Mouse (Mus musculus): Measurements from ENCODE around the gene Ccdc88a.
"Not testable (repeated sequence)": the region's sequence is repeated elsewhere in the genome, so short reads cannot be mapped to it uniquely, and the experiment has no call there.

The Ccdc88a gene

DNA sequence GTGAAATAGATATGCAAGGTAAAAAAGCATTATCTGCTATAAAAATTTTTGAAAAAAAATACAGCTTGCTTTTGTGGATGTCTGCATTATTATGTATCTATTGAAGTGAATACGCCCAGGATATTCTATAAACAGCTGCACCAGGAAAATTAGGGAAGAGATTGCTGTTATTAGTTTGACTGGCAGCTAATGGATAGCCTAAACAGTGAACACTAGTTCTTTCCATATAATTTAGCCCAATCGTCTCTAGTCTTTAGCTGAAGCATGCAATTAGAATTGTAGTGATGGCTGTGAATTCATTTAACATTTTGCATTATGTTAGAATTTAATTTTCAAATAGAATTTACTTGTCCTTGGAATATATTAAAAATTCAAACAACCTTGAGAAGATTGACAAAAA lies 75.3 kb downstream of the Ccdc88a start:
- in situ Hi-C loops (cut with MboI; ENCODE audit: low sequenced_read_pairs), result no loop called here

DNA sequence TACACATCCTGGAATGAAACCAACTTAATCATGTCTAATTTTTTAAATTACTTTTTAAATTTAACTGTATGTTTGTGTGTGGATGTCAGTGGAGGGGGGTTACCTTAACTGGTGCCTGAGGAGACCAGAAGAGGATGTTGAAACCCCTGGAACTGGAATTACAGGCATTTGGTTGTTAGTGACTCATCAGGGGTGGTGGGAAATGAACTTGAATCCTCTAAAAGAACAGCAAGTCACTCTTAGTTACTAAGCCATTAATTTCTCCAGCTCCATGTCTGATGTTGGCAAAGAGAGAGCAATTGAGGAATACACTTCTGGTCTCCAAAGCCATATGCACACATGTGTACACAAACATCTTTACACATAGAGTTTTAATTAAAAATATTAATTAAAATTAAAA lies 101.2 kb downstream of the Ccdc88a start:
- in situ Hi-C loops (cut with MboI; ENCODE audit: low sequenced_read_pairs), result no loop called here

DNA sequence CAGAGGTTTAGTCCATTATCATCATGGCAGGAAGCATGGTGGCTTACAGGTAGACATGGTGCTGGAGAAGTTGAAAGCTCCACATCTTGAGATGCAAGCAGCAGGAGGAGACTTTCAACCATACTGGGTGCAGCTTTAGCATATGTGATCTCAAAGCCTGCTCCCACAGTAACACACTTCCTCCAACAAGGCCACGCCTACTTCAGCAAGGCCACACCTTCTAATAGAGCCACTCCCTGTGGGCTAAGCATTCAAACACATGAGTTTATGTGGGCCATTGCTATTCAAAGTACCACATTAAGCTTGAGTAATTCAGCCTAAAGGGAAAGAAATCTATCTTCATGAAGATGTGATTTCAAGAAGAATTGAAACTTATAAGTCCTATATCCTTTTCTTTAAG lies 119.7 kb downstream of the Ccdc88a start:
- in situ Hi-C loops (cut with MboI; ENCODE audit: low sequenced_read_pairs), result no loop called here

DNA sequence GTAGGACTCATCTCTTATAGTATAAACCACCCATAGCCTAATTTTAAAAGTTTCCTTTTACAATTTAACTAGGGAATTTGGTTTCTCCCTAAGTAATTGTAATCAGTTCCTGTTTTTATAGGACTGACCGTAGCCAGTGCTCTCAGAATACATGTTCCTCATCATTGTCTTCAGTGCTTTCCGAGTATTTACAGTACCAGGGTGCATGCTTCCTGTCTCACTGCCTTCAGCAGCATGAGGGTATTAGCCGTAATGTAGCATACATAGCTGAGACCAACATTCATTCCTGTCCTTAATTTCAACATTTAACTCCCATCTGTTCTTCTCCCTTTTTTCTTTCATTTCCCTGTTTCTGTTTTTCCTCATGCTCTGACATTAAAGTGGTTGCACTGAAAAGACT lies 123.5 kb downstream of the Ccdc88a start:
- in situ Hi-C loops (cut with MboI; ENCODE audit: low sequenced_read_pairs), result no loop called here

DNA sequence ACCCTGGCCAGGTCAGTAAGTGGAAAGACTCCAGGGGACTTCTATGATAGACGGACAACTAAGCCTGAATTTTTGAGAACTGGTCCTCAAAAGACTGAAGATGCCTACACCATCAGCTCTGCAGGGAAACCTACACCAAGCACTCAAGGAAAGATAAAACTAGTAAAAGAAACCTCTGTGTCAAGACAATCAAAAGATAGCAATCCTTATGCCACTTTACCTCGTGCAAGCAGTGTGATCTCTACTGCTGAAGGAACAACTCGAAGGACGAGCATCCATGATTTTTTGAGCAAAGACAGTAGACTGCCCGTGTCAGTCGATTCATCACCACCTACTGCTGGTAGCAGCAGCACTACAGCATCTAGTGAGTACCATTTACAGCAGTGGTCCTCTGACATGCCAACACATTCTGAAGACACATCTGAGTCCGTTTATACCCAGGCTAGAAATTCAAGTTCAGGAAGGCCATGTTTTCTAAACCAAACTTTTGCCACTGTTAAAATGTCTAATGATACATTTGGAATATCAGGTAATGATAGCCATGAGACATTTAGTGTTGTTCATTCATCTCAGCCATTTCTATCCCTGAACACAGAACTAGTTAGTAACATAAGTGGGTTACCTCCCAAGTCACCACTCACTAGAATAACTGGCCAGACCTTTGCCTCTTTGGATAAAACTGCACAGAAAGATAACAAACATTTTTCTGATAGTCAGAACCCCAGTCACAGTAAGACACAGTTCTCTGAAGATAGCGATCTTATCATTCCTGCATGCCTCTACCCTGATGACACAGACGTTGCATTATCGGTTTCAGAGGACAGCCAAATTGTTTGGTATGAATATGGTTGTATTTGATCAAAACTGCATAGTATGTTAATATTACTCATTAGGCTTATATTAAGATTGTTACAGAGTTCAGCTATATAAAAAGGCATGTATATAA lies 130.8 kb downstream of the Ccdc88a start:
- in situ Hi-C loops (cut with MboI; ENCODE audit: low sequenced_read_pairs), result no loop called here

DNA sequence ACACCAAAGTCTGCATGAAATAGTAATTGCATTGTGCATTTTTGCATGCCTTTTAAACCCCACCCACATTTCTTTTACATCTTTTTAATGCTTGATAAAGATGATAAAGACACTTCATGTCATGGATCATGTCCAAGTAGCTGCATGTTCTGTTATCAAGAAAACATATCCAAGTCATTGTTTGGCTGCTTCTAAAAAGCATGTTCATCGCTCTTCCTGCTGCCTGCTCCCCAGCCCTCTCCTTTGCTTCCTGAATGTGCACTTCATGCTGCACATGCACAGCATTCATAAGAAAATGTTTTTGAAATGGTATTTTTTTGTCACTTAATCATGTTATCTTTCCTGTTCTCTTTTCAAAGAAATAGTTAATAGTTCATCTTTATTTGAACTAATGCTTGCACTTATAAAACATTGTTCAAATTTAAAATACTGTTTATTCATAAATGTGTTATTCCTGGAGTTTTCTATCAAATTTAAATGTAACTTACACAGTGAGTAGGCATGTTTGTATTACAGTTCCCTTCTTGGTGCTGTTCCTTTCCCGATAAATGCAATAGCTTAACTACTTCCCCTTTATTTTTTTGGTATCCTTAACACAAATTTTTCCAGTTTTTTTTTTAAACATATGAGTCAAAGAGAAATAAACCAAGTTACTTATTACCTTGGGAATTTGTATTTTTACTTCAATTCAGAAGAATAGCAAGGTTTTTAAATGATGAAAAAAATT lies 131.6 kb downstream of the Ccdc88a start:
- in situ Hi-C loops (cut with MboI; ENCODE audit: low sequenced_read_pairs), result no loop called here

DNA sequence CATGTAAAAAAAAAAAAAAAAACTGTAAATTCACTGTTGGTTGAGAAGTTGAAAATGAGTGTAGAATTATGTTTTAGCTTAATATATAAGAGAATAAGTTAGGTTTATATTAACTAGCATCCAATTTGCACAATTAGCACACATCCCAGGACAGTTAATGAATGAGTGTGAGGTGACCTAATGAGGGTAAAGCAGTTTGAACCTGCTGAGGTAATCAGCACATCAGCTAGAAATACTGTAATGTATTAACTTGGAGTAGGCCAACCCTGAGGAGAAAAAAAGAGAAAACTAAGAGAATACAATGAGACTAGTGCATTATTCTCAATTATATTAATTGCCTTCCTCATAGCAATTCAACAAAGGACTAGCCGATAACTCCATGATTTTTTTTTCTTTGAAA lies 136.0 kb downstream of the Ccdc88a start:
- in situ Hi-C loops (cut with MboI; ENCODE audit: low sequenced_read_pairs), result no loop called here

DNA sequence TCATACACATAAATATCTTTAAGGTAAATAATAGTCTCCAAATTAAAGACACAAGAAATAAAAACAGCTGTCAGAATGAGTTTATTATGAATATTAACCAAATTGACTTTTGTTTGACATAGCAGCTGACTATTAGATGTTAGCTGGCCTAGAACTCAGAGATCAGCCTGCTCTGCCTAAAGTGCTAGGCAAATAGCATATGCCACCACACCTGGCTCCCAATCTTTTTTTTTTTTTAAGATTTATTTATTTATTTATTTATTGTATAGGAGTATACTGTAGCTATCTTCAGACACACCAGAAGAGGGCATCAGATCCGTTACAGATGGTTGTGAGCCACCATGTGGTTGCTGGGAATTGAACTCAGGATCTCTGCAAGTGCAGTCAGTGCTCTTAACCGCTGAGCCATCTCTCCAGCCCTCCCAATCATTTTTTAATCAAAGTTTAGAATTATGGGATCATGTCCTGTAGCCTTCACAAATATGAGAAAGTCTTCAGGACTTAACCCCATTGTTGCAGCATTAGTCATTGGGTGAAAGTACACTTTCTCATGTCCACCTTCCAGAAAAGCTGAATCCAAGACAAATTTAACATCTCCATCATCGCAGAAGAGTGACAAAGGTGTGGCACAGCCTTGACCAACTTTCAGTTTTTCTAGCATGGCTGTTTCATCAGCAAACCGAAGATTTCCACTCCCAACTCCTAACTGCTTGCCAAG lies 139.5 kb downstream of the Ccdc88a start:
- in situ Hi-C loops (cut with MboI; ENCODE audit: low sequenced_read_pairs), result no loop called here

DNA sequence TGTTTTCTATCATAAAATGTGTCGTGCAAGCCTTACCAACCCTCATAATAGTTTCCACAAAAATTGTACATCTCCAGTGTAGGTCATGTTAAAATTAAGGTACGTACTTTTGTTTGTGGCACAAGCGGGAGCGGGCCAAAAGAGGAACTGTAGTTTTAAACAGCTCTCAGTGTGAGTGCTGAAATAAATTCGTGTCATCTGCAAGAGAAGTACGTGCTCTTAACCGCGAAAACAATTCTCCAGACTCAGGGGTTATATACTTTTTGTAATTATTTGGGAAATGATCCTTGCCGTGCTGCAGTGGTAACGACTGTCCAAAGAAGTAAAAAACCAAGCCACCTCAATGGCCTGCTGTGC lies 140.8 kb downstream of the Ccdc88a start:
- in situ Hi-C loops (cut with MboI; ENCODE audit: low sequenced_read_pairs), result no loop called here

DNA sequence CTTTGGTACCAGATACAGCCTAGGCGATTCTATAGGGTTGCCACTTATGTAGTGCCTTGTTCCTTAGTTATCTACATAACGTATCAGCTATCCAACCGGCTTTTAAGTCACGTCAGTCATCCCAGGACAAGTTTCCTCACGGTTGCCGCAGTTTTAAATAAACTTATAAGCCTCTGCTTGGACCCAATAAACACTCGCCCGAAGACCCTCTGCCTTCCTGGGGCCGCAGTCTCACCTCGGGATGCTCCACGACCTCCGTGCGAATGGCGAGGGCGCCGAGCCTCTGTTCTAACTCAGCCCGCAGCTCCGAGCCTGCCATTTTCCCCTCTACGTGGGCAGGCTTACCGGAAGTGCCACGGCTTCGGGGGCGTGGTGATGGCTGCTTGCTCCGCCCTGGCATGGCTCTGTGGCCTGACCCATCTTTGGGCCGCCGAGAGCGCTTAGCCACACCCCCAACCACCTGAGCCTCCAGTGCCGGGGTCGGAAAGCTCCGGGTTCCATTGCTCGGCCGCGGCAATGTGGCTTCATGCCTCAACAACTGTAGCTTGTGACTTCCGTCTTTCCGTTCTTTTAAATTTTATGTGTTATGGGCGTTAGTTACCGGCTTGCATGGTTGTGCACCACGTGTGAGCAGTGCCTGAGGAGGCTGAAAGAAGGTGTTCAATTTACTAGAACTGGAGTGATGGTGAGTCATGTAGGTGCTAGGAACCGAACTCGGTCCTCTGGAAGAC lies 141.4 kb downstream of the Ccdc88a start, which contains the start of gene Prorsd1:
Gene Prorsd1 (minus strand): TSS at position 352 of the 731 bp plus-strand sequence.
- in situ Hi-C loops (cut with MboI; ENCODE audit: low sequenced_read_pairs), result no loop called here

DNA sequence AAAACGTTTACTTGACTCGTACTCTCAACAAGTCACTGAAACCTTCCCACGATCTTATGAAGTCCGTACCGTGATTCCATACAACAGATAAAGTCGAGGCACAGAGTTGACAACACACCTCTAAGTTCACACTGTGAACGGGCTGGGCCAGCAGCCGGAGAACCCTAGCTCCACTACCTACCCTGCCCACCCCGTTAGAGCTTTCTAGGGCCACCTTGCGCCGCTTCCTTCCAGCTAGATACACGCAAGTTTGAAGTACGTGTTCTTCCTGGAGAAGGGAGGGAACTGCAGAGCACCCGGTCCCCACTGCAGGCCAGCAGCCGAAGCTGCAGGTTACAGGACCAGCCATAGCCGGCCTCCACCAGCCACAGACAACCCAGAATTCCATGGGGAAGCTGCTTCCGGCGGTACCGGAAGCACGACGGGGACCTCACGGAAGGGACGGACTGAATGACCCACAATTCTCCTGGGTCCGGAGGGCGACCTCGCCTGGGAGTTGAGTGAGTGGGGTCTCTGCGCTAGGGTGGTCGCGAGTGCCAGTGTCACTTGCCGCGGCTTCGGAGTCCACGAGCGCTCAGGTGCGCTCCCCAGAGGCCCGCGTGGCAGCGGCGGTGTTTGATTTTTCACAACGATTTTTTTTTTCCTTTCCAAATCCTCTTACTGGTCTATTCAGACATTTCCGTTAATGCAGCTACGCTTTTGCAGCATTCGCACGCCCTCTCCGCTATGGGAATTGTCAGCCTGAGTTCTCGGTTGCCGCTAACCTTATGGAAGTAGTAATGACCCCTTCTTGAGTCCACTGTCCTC lies 152.7 kb downstream of the Ccdc88a start, which contains the start of gene Mtif2:
Gene Mtif2 (plus strand): TSS at position 421 of the 807 bp plus-strand sequence.
- in situ Hi-C loops (cut with MboI; ENCODE audit: low sequenced_read_pairs), result no loop called here

DNA sequence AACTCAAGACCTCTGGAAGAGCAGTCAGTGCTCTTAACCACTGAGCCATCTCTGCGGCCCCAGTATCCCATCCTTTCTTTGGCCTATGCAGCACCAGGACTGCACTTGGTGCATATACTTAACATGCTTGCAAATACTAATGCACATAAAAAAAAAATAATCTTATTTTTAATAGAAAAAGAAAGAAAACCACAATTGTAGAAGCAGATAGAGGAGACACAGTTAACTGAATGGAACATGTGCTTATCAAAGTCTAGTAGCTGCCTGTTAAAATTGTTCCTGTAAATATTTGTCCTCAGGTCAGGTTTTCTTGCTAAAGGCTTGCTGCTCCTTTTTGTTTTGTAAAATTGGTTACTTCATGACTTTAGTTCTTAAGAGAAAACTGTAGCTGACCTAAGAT lies 164.7 kb downstream of the Ccdc88a start:
- in situ Hi-C loops (cut with MboI; ENCODE audit: low sequenced_read_pairs), result loop anchor here (10.0 kb wide), 1 partner anchor 157 kb away; the partner anchor contains the start of gene Rtn4

DNA sequence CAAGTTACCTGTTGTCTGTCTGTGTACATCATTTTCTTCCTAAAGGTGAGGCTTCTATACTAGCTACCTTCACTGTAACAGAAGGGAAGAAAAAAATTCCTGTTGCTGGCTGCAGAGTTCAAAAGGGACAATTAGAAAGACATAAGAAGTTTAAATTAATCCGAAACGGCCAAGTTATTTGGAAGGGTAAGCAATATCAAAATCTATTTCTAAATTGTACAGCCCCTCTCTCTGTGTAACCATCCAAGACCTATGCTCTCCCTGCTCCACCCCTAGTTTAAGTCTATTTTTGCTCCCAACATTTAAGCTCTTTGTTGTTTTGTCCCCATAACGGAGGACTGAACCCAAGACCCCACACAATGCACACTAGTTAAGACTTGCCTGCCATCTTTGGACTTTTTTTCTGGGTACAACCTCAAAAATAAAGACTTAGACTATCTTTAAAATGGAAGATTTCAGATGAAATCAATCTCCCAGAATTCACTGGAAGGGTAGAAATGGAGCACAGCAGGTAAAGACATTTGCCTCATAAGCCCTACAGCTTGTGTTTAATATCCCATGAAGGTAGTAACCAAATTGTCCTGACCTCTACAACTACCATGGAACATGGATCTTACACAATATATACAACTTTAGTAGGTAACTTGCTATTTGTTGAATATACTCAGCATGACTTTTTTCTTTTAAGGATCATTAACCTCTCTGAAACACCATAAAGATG lies 170.9 kb downstream of the Ccdc88a start:
- in situ Hi-C loops (cut with MboI; ENCODE audit: low sequenced_read_pairs), result no loop called here

DNA sequence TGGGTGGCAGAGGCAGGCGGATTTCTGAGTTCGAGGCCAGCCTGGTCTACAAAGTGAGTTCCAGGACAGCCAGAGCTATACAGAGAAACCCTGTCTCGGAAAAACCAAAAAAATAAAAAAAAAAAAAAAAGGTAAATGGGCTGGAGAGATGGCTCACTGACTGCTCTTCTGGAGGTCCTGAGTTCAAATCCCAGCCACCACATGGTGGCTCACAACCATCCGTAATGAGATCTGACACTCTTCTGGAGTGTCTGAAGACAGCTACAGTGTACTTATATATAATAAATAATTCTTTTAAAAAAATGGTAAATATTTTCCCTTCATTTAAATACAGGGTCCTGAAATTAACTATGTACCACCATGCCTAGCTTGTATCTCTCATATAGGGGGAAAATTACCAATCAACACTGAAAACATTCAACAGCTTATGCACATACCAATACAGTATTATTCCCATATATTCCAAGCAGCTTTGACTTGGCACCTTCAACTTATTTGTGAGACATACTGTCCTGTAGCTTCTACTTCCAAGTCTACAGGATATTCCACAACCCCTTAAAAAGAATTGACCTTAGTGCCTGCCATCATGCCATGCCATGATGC lies 171.8 kb downstream of the Ccdc88a start:
- in situ Hi-C loops (cut with MboI; ENCODE audit: low sequenced_read_pairs), result not testable (repeated sequence)

DNA sequence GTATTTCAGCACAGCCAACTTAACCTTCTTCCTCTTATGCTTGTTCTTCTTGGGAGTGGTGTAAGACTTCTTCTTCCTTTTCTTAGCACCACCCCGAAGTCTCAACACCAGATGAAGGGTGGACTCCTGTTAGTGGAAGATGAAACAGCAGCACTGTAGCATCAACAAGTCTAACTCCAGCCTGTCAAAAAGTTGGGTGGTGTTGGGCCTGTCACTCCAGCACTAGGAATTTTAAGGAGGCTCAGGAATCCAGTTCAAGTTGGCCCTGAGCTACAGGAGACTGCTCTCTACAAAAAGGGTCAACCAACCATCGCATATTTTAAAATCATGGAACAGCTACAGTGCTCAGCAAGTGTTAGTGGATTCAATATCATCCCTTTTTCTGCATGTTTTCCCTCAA lies 172.8 kb downstream of the Ccdc88a start:
- in situ Hi-C loops (cut with MboI; ENCODE audit: low sequenced_read_pairs), result not testable (repeated sequence)

DNA sequence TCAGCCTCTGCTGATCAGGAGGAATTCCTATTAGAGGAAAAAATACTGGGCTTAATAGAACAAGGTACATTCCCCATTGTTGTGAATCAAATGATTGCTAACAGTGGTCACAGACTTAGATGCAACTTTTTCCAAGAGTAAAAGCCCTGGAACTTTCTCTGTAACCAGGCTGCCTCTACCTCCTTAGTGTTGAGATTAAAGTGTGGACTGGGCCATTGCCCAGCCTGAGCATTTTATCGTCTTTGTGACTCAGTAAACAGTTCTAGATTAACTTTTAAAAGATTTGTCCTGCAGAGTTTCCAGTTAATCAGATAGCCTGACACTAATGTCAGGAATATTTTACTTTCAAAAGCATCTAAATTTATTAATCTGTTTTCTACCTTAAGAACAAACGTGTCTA lies 173.3 kb downstream of the Ccdc88a start:
- in situ Hi-C loops (cut with MboI; ENCODE audit: low sequenced_read_pairs), result no loop called here

DNA sequence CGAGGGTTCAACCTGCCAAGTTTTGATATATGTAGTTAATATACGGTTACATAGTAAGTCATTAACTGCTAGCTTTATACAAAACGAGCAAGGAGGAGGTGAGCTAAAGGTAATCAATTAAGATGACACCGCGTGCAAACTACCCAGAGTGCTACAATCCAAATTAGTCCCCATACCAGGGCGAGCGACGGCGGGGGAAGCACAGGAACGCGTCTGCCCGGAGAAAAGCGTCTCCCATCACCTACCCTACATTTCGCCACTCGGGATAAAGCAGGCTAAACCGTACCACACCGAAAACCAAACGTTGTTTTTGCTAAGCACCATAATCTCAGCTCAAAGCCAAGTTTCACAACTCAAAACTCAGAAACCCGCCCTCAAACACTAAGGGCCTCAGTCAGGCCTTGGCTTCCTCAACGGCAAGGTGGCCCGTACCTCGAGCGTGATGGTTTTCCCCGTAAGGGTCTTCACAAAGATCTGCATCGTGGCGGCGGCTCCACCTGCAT lies 173.8 kb downstream of the Ccdc88a start:
- in situ Hi-C loops (cut with MboI; ENCODE audit: low sequenced_read_pairs), result no loop called here

DNA sequence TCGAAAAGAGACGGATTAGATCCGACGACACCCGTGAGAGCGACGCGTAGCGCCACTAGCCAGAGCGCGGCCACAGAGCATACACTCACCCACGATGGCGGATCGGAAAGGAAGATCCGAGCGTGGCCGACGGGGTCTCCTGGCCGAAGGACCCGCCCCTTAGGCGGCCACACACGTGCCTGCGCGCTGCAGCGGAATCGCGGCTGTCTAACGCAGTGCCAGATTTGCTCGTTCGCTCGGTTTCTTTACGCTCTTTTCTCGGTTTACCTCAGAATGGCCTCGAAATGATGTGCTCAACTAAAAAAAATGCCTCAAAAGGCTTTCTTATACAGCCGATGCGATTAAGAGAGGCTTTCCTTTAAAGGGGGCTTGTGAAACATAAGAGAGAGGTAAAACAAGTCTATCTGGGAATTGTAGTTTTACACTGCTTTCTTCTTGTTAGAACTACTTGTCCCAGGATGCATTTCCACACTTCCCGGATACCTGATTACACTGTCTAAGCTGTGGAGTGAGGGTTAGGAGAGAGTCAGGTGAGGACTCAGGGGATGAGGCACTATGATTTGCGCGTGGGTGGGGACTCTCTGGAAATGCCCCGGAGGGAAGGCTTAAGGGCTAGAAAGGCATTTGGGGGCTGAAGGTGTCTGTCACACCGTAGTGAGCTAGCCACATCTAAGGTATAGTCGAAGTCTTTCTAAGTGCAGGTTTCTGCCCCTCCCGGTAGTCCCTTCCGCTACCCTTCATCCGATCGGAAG lies 174.5 kb downstream of the Ccdc88a start, which contains the start of the genes Clhc1 and Rps27a:
Gene Clhc1 (plus strand): TSS at position 199 of the 752 bp plus-strand sequence.
Gene Rps27a (minus strand): TSS at position 358 of the 752 bp plus-strand sequence.
- in situ Hi-C loops (cut with MboI; ENCODE audit: low sequenced_read_pairs), result no loop called here
